Mouse (Mus musculus) forebrain, embryonic 13.5 days (tissue): ENCODE data around the gene Tpp2. TPM values are rescaled to one million over a fixed set of nuclear protein-coding genes. Genes with fewer than 3 reads are reported as not detected.

Experiments
- ATAC-seq: fragments of 200-750 bp; cut with Nextera tagmentation; 2 replicates; pipeline ENCODE4 v1.8.0; 2017
- H3K27ac ChIP-seq: fragments of 300-500 bp; sonication (generic); 2 replicates; pipeline ENCODE4 v1.5.1; 2015; ENCODE audit warnings: inconsistent platforms, mild to moderate bottlenecking, moderate library complexity
- H3K27me3 ChIP-seq: fragments of 300-500 bp; sonication (generic); 2 replicates; pipeline ENCODE4 v1.6.1; 2015; ENCODE audit warnings: mild to moderate bottlenecking, inconsistent platforms
- H3K36me3 ChIP-seq: fragments of 300-500 bp; sonication (generic); 2 replicates; pipeline ENCODE4 v1.6.1; 2015; ENCODE audit warnings: mild to moderate bottlenecking, inconsistent platforms; ENCODE audit not compliant: poor library complexity, severe bottlenecking
- H3K4me1 ChIP-seq: fragments of 300-500 bp; sonication (generic); 2 replicates; pipeline ENCODE4 v1.6.1; 2015; ENCODE audit warnings: inconsistent platforms
- H3K4me2 ChIP-seq: fragments of 300-500 bp; sonication (generic); 2 replicates; pipeline ENCODE4 v1.6.1; 2015; ENCODE audit warnings: inconsistent platforms, mild to moderate bottlenecking, moderate library complexity
- H3K4me3 ChIP-seq: fragments of 300-500 bp; sonication (generic); 2 replicates; pipeline ENCODE4 v1.5.1; 2015; ENCODE audit warnings: mild to moderate bottlenecking, inconsistent platforms
- H3K9ac ChIP-seq: fragments of 300-500 bp; sonication (generic); 2 replicates; pipeline ENCODE4 v1.6.1; 2015; ENCODE audit warnings: mild to moderate bottlenecking, inconsistent platforms
- H3K9me3 ChIP-seq: fragments of 300-500 bp; sonication (generic); replicated peaks from 2 replicates; pipeline ENCODE4 v1.6.1; 2016; ENCODE audit warnings: inconsistent platforms
- WGBS: fragments of 180-500 bp; shearing (Covaris S2); methylation state at CpG from one replicate; pipeline ENCODE4 v1.1.7; 2015; 5-methylcytosine and 5-hydroxymethylcytosine counted together
- polyA plus RNA-seq: library from polyadenylated mRNA; unstranded; fragments of >200 nt; fragmentation: Nextera tagmentation; extraction: Ambion mirVana; gene quantifications from 2 replicates; pipeline ENCODE4 v1.2.1, GENCODE M21; 2015

Gene Tpp2
- polyA plus RNA-seq, 1 experiment from 2014 or later = 59.8 TPM

GRCm38 (mm10) chr1:43941476-43942217 lies 8.2 kb downstream of the Tpp2 start:
- Histone ChIP-seq H3K9ac (no peak overlapping the region), H3K4me2 (no peak overlapping the region), H3K4me3 (no peak overlapping the region), H3K9me3 (no peaks in the 10 kb centered on the region), H3K27me3 (no peaks in the 10 kb centered on the region), H3K4me1 (0 out of 2 replicates have a peak, but pooled peaks cover under 1% of the 10 kb centered on the region), H3K36me3 (peaks cover 28% of the 10 kb centered on the region), H3K27ac (no peak overlapping the region)
- 94% methylated on average over 7 of the region's 7 CpGs for WGBS
- ATAC-seq = no peak

- Histone ChIP-seq H3K4me3 (no peak overlapping the region), H3K9me3 (no peaks in the 10 kb centered on the region), H3K36me3 (peaks cover 29% of the 10 kb centered on the region), H3K27ac (no peak overlapping the region), H3K4me1 (no peaks in the 10 kb centered on the region), H3K4me2 (no peak overlapping the region), H3K9ac (no peak overlapping the region), H3K27me3 (no peaks in the 10 kb centered on the region)
- no peak for ATAC-seq
- 93% methylated on average over 2 of the region's 2 CpGs for WGBS
These were observed 9.4 kb downstream of the Tpp2 start for GRCm38 (mm10) chr1:43942814-43943213.

DNA sequence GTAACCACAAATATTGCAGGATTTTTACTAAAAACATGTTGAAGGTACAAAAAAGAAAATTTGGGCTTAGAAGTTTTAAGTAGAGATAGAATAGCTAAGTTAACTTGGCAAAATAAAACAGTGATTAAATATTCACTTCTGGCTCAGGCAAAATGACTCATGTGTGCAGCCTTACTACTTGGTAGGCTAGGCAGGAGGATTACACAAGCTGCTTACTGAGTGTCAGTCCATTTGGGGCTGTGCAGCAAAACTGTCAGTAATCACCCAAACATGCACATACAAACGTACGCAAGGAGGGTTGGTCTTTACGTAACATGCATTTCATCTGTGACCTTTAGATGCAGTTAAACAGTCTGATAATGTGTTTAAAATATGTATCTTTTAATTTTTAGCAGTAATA lies 20.2 kb downstream of the Tpp2 start:
- 96% methylated on average over 3 of the region's 3 CpGs for WGBS
- H3K4me3 ChIP-seq = no peak overlapping the region
- no peak for ATAC-seq

DNA sequence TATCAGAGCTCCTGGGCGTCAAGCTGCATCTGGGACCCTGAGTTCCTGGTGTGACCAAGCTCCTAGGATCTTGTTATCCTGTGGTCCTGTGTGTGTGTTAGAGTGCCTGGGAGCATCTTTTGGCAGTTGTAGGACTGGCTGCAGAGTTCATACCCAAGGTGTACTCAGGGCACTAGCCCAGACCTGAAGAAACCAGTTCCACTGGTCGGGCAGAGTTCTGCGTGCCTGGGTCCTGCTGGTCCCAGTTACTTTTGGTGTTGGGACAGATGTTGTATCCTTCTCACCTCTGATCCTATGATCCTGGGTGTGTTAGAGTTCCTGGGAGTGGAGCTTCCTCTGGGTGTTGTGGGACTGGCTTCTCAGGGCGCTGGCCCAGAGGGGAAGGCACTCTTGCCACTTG lies 30.9 kb downstream of the Tpp2 start:
- H3K4me3 ChIP-seq = no peak overlapping the region
- no peak overlapping the region for H3K9ac ChIP-seq
- no peaks in the 10 kb centered on the region for H3K27me3 ChIP-seq
- H3K27ac ChIP-seq = no peak overlapping the region
- no peak overlapping the region for H3K4me2 ChIP-seq
- ATAC-seq = no peak
- peaks cover 42% of the 10 kb centered on the region for H3K36me3 ChIP-seq
- H3K4me1 ChIP-seq = no peaks in the 10 kb centered on the region
- no peaks in the 10 kb centered on the region for H3K9me3 ChIP-seq
- 91% methylated on average over 4 of the region's 4 CpGs for WGBS

More for the DNA sequence above, 20.2 kb downstream of the Tpp2 start:
- Histone ChIP-seq H3K9ac (no peak overlapping the region), H3K27ac (no peak overlapping the region), H3K4me1 (no peaks in the 10 kb centered on the region), H3K27me3 (no peaks in the 10 kb centered on the region), H3K9me3 (no peaks in the 10 kb centered on the region), H3K36me3 (peaks cover 41% of the 10 kb centered on the region), H3K4me2 (no peak overlapping the region)

DNA sequence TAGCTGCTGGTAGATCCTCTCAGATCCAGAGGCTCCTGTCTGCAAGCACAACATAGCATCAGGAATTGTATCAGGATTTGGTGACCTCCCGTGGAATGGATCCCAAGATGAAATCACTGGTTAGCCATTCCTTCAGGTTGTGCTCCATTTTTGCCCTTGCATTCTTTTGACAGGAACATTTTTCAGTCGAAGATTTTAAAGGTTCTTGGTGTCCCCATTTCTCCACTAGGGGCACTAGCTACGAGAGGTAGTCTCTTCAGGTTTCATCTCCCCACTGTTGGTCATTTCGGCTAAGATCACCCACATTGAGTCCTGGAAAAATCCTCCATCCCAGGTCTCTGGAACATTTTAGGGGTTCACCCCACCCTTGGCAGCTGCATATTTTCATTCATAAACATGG lies 33.3 kb downstream of the Tpp2 start:
- no peak for ATAC-seq
- H3K9me3 ChIP-seq = no peaks in the 10 kb centered on the region
- H3K4me2 ChIP-seq = no peak overlapping the region
- H3K9ac ChIP-seq = no peak overlapping the region
- WGBS = 90% methylated on average over 4 of the region's 4 CpGs
- H3K27ac ChIP-seq = no peak overlapping the region
- no peaks in the 10 kb centered on the region for H3K4me1 ChIP-seq
- peaks cover 39% of the 10 kb centered on the region for H3K36me3 ChIP-seq
- no peaks in the 10 kb centered on the region for H3K27me3 ChIP-seq
- no peak overlapping the region for H3K4me3 ChIP-seq

- no peak overlapping the region for H3K4me3 ChIP-seq
- H3K4me2 ChIP-seq = no peak overlapping the region
- no peak overlapping the region for H3K9ac ChIP-seq
- WGBS = 83% methylated on average over 3 of the region's 3 CpGs
- no peaks in the 10 kb centered on the region for H3K27me3 ChIP-seq
- H3K27ac ChIP-seq = no peak overlapping the region
- no peak for ATAC-seq
- peaks cover 41% of the 10 kb centered on the region for H3K36me3 ChIP-seq
- H3K4me1 ChIP-seq = no peaks in the 10 kb centered on the region
- no peaks in the 10 kb centered on the region for H3K9me3 ChIP-seq
These were observed 35.9 kb downstream of the Tpp2 start for GRCm38 (mm10) chr1:43969361-43969760.

GRCm38 (mm10) chr1:43971089-43971488 lies 37.6 kb downstream of the Tpp2 start:
- H3K4me1 ChIP-seq = no peaks in the 10 kb centered on the region

GRCm38 (mm10) chr1:43996914-43997589 lies 63.6 kb downstream of the Tpp2 start:
- peaks cover 64% of the 10 kb centered on the region for H3K36me3 ChIP-seq
- ATAC-seq = no peak
- H3K9ac ChIP-seq = no peak overlapping the region
- no peak overlapping the region for H3K4me2 ChIP-seq
- 96% methylated on average over 4 of the region's 4 CpGs for WGBS
- H3K4me3 ChIP-seq = no peak overlapping the region
- H3K27me3 ChIP-seq = no peaks in the 10 kb centered on the region
- H3K9me3 ChIP-seq = peaks cover 4% of the 10 kb centered on the region; the same call in 1 of the 2 replicates
- H3K27ac ChIP-seq = no peak overlapping the region
- H3K4me1 ChIP-seq = no peaks in the 10 kb centered on the region

More at GRCm38 (mm10) chr1:43971089-43971488, 37.6 kb downstream of the Tpp2 start:
- H3K4me2 ChIP-seq = no peak overlapping the region
- no peak overlapping the region for H3K9ac ChIP-seq
- peaks cover 39% of the 10 kb centered on the region for H3K36me3 ChIP-seq
- H3K9me3 ChIP-seq = no peaks in the 10 kb centered on the region
- WGBS = 82% methylated on average over 3 of the region's 3 CpGs
- no peaks in the 10 kb centered on the region for H3K27me3 ChIP-seq
- no peak overlapping the region for H3K27ac ChIP-seq
- no peak overlapping the region for H3K4me3 ChIP-seq
- no peak for ATAC-seq

DNA sequence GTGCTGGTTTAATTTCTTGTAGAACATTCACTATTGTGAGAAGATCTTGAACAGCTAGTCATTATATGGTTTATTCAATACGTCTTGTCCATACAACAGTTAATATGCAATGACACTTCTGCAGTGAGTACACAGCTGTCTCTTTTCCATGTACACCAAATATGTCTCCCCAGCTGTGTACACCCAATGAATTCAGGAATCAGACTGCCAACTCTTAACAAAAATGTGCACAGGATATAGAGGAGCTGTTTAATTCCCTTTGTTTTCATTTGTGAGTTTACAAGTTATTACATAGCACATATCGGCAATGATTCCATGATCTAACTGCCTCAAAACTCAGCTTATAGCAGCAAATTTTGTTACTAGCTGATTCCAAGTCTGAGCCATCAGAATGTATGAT lies 71.1 kb downstream of the Tpp2 start:
- WGBS = 97% methylated on average over 2 of the region's 2 CpGs
- H3K27me3 ChIP-seq = no peaks in the 10 kb centered on the region
- no peak for ATAC-seq
- no peaks in the 10 kb centered on the region for H3K9me3 ChIP-seq
- no peak overlapping the region for H3K9ac ChIP-seq
- no peak overlapping the region for H3K27ac ChIP-seq
- H3K36me3 ChIP-seq = peaks cover 47% of the 10 kb centered on the region
- H3K4me2 ChIP-seq = no peak overlapping the region
- H3K4me3 ChIP-seq = no peak overlapping the region
- no peaks in the 10 kb centered on the region for H3K4me1 ChIP-seq

DNA sequence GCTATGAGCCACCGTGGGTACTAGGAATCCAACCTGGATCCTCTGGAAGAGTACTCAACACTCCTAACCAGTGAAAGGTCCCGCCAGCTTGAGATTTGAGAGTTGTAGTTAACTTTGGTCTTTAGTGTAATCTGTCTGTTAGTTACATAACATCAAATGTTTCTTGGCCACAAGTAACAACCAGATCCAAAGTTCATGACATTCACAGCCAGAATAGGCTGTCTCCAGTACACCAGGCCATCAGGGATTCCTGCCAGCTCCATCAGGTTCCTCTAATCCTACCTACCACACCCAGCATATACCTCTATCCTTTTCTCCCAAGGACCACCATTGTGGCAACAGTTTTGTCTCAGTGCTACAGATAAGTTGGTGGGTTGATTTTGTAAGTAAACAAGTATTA lies 82.1 kb downstream of the Tpp2 start:
- Histone ChIP-seq H3K27me3 (no peaks in the 10 kb centered on the region), H3K9me3 (no peaks in the 10 kb centered on the region), H3K4me1 (no peaks in the 10 kb centered on the region), H3K4me2 (no peak overlapping the region), H3K27ac (no peak overlapping the region), H3K9ac (no peak overlapping the region), H3K4me3 (no peak overlapping the region), H3K36me3 (no peaks in the 10 kb centered on the region)
- no peak for ATAC-seq
- 94% methylated on average over 2 of the region's 2 CpGs for WGBS

DNA sequence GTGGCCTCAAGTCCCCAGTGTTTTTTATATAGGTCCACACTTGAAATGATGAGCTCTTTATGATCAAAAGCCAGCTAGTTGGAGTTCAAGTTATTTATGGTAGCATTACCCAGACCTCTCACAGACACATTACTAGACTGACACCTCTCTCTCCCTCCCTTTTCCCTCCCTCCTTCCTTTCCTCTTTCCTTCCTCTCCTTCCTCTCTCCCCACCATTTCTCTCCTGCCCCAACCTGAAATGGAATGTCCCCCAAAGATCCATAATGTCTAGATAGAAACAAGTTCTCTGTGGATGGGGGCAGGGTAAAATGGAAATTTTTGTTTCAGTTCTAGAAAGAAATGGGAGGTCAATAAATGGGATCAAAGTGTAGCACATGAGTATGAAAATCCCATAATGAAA lies 86.5 kb downstream of the Tpp2 start, which contains the start of gene Mettl21c:
Gene Mettl21c (minus strand): TSS at position 101 of the 400 bp plus-strand sequence.
- H3K27ac ChIP-seq = no peak within 1 kb of the TSS
- H3K4me2 ChIP-seq = no peak within 1 kb of the TSS
- H3K9me3 ChIP-seq = no peaks in the 10 kb centered on the region
- no peaks in the 10 kb centered on the region for H3K4me1 ChIP-seq
- no peaks in the 10 kb centered on the region for H3K27me3 ChIP-seq
- no peaks in the 10 kb centered on the region for H3K36me3 ChIP-seq
- H3K4me3 ChIP-seq = no peak within 1 kb of the TSS
- ATAC-seq = no peak
- H3K9ac ChIP-seq = no peak within 1 kb of the TSS

GRCm38 (mm10) chr1:44022656-44023055 lies 89.2 kb downstream of the Tpp2 start:
- Histone ChIP-seq H3K9me3 (no peaks in the 10 kb centered on the region), H3K27me3 (no peaks in the 10 kb centered on the region), H3K27ac (no peak overlapping the region), H3K9ac (no peak overlapping the region), H3K4me2 (no peak overlapping the region), H3K4me3 (no peak overlapping the region), H3K36me3 (no peaks in the 10 kb centered on the region), H3K4me1 (no peaks in the 10 kb centered on the region)
- 83% methylated on average over 1 of the region's 1 CpGs for WGBS
- ATAC-seq = no peak
